20 mouse cellular contexts compared by ENCODE assay signal in genomic region chr2:90503182-90503833, GRCm38 (mm10).
DNase-seq lines count a peak whose midpoint lies in the region; ATAC-seq and TF ChIP-seq lines count a peak whose summit lies in the region.
"Had no signal": no experiment of that assay in that cellular context is flagged by ENCODE, and none has a peak within 500 bp of the region (broad histone marks: within the 10 kb centered on the region; RNA-seq: fewer than 3 reads in every experiment).

No protein-coding gene starts in this region.

- peak overlapping the region; percentile 64; the same call in 1 of the 2 replicates for H3K27ac ChIP-seq in kidney, adult 2 months (ENCODE audit: insufficient read depth, low read depth, low read length)
- H3K27ac ChIP-seq in liver, embryonic 12.5 days, result peak overlapping the region; percentile 92
- H3K27ac ChIP-seq: heart, embryonic 13.5 days; hindbrain, embryonic 12.5 days; lung, embryonic 15.5 days; midbrain, embryonic 15.5 days; neural tube, embryonic 12.5 days had no signal

- WGBS in kidney, adult 2 months, result 57% methylated on average over 3 of the region's 3 CpGs
- WGBS in liver, embryonic 12.5 days (ENCODE audit: insufficient replicate concordance), result 25% methylated on average over 3 of the region's 3 CpGs

- peak; percentile 91 for ATAC-seq in liver, embryonic 12.5 days
- ATAC-seq: midbrain, embryonic 15.5 days had no signal

- no peaks in the 10 kb centered on the region for H3K36me3 ChIP-seq in kidney, adult 2 months (ENCODE audit: control insufficient read depth, insufficient read depth, low read length)
- no peaks in the 10 kb centered on the region for H3K36me3 ChIP-seq in liver, embryonic 12.5 days
- H3K36me3 ChIP-seq: heart, embryonic 13.5 days; hindbrain, embryonic 12.5 days; lung, embryonic 15.5 days; midbrain, embryonic 15.5 days; neural tube, embryonic 12.5 days had no signal

- no peak for DNase-seq in kidney, adult 2 months
- no peak for DNase-seq in kidney, adult 11 months
- peak; percentile 76 for DNase-seq in c-Kit-positive CD71-positive TER-119-positive erythroid progenitor cells, embryonic 14.5 days (ENCODE audit: low spot score)
- peak; percentile 42 to 64 for DNase-seq in spleen, postnatal 36 days (ENCODE audit: low spot score in 2 of 2)
- no peak for DNase-seq in adrenal gland, adult (ENCODE audit: inconsistent age in 2 of 2, low spot score in 1 of 2)
- no peak for DNase-seq in gastrocnemius, adult 8-10 months (ENCODE audit: low spot score in 2 of 2)
- no peak for DNase-seq in left cerebral cortex, postnatal 4 days
- DNase-seq: adrenal gland, postnatal 36 days; B cell, adult 2 months; cerebellum, adult 18-20 months; forebrain, postnatal 0 days; gastrocnemius, postnatal 14 days; right cerebral cortex, postnatal 4 days; thymus, adult 2 months had no signal

- H3K9ac ChIP-seq in liver, embryonic 12.5 days, result peak overlapping the region; percentile 59
- H3K9ac ChIP-seq: forebrain, postnatal 0 days; heart, embryonic 13.5 days; hindbrain, embryonic 12.5 days; lung, embryonic 15.5 days; midbrain, embryonic 15.5 days; neural tube, embryonic 12.5 days had no signal

- no peak for TF ChIP-seq POLR2A in kidney, adult 2 months (IDR thresholded peaks at IDR 0.05; ENCODE audit: low read depth, low read length)

- H3K4me2 ChIP-seq in liver, embryonic 12.5 days, result peak overlapping the region; percentile 62
- H3K4me2 ChIP-seq: heart, embryonic 13.5 days; hindbrain, embryonic 12.5 days; lung, embryonic 15.5 days; midbrain, embryonic 15.5 days; neural tube, embryonic 12.5 days had no signal

- H3K9me3 ChIP-seq in liver, embryonic 12.5 days (replicated peaks), result no peaks in the 10 kb centered on the region
- H3K9me3 ChIP-seq: heart, embryonic 13.5 days; hindbrain, embryonic 12.5 days; lung, embryonic 15.5 days; midbrain, embryonic 15.5 days; neural tube, embryonic 12.5 days had no signal

- intact Hi-C loops in left cerebral cortex, postnatal 4 days (cut with DNase I), result no loop called here

- H3K27me3 ChIP-seq in kidney, adult 2 months (replicated peaks; ENCODE audit: control insufficient read depth, insufficient read depth, low read length), result no peaks in the 10 kb centered on the region
- H3K27me3 ChIP-seq in liver, embryonic 12.5 days (replicated peaks), result no peaks in the 10 kb centered on the region
- H3K27me3 ChIP-seq: heart, embryonic 13.5 days; hindbrain, embryonic 12.5 days; lung, embryonic 15.5 days; midbrain, embryonic 15.5 days; neural tube, embryonic 12.5 days had no signal

- no peak for TF ChIP-seq CTCF in kidney, adult 2 months (conservative IDR thresholded peaks at IDR 0.05; ENCODE audit: insufficient read depth, insufficient read length, low read depth, low read length)

- H3K4me3 ChIP-seq in kidney, adult 2 months (ENCODE audit: insufficient read depth, low read depth, low read length), result no peak overlapping the region
- H3K4me3 ChIP-seq in liver, embryonic 12.5 days, result 0 out of 2 replicates have a peak overlapping the region, but pooled peaks have one; percentile 14
- H3K4me3 ChIP-seq: heart, embryonic 13.5 days; hindbrain, embryonic 12.5 days; lung, embryonic 15.5 days; midbrain, embryonic 15.5 days; neural tube, embryonic 12.5 days had no signal

- peaks cover 10% of the 10 kb centered on the region; the same call in 1 of the 2 replicates for H3K4me1 ChIP-seq in kidney, adult 2 months (ENCODE audit: control insufficient read depth, insufficient read depth, low read length)
- peaks cover 77% of the 10 kb centered on the region for H3K4me1 ChIP-seq in liver, embryonic 12.5 days
- H3K4me1 ChIP-seq: hindbrain, embryonic 12.5 days; neural tube, embryonic 12.5 days had no signal

Comparison
In these comparisons a context has a peak if more than half of its experiments do, and no peak if none do; other contexts are left out.
1. DNase-seq: peak in c-Kit-positive CD71-positive TER-119-positive erythroid progenitor cells, embryonic 14.5 days (single experiment) and spleen, postnatal 36 days (2 of 2); none in kidney, adult 2 months (single experiment), kidney, adult 11 months (single experiment), adrenal gland, adult (0 of 2), gastrocnemius, adult 8-10 months (0 of 2) and left cerebral cortex, postnatal 4 days (single experiment).